In the genomic region with DNA sequence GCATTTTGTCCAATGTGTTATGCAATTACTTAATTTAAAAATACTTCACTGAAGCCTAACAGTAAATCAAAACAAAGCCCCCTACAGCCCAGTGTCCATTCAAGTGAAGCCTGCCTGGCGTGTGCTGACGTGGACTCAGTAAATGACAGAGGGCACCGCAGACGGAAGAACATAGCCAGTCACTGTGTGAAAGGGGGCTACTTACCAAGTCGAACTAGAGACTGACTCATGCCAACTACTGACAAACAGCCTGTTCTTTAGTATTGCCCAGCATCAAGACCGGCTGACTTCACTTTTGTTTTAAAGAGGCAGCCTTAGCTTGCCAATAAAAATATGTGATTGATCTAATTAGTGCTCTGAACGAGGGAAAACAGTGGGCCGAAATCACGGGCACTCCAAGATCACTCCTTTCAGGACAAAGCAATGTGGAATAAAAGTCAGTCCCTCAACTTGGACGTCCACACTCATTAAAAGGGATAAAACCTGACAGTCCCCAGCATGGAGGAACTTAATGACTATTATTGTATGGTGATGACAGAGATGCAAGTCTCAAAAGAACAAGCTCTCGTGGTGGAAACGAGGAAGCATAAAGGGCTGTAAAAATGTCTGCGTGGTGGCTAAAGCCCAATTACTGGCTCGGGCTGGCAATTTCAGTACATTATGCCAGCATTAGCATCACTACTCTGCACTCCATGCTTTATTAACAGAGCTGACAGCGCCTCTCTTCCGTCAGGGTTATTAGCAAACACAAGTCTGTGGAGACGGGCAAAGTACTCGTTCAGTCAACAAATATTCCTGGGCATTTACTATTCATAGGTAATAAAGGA, we compare ENCODE assay signal across 14 mouse cellular contexts. TPM values are rescaled to one million over a fixed set of nuclear protein-coding genes. Genes with fewer than 3 reads are reported as not detected.
DNase-seq lines count a peak whose midpoint lies in the region; ATAC-seq lines count a peak whose summit lies in the region.
"Had no signal": no experiment of that assay in that cellular context is flagged by ENCODE, and none has a peak within 500 bp of the region (broad histone marks: within the 10 kb centered on the region; RNA-seq: fewer than 3 reads in every experiment).

No protein-coding gene starts in this region.

- peak overlapping the region; percentile 26 for H3K4me2 ChIP-seq in limb, embryonic 12.5 days
- peak overlapping the region; percentile 31 for H3K4me2 ChIP-seq in forebrain, embryonic 12.5 days
- H3K4me2 ChIP-seq in intestine, embryonic 16.5 days (ENCODE audit: low read depth, low read length) = no peak overlapping the region
- H3K4me2 ChIP-seq in neural tube, embryonic 14.5 days (ENCODE audit: low read depth, low read length) = no peak overlapping the region; the same call in 1 of the 2 replicates
- H3K4me2 ChIP-seq: embryonic facial prominence, embryonic 13.5 days; hindbrain, embryonic 15.5 days had no signal

- no peaks in the 10 kb centered on the region for H3K36me3 ChIP-seq in limb, embryonic 12.5 days
- no peaks in the 10 kb centered on the region for H3K36me3 ChIP-seq in limb, embryonic 10.5 days
- no peaks in the 10 kb centered on the region for H3K36me3 ChIP-seq in forebrain, embryonic 12.5 days (replicated peaks)
- no peaks in the 10 kb centered on the region for H3K36me3 ChIP-seq in intestine, embryonic 16.5 days (ENCODE audit: control insufficient read depth, insufficient read depth, low read length)
- H3K36me3 ChIP-seq in neural tube, embryonic 14.5 days (ENCODE audit: control insufficient read depth, insufficient read depth, low read length) = no peaks in the 10 kb centered on the region
- H3K36me3 ChIP-seq: embryonic facial prominence, embryonic 13.5 days; hindbrain, embryonic 15.5 days had no signal

- H3K4me3 ChIP-seq in limb, embryonic 12.5 days (replicated peaks) = no peak overlapping the region
- H3K4me3 ChIP-seq in limb, embryonic 10.5 days = no peak overlapping the region
- no peak overlapping the region for H3K4me3 ChIP-seq in forebrain, embryonic 12.5 days (replicated peaks)
- H3K4me3 ChIP-seq in intestine, embryonic 16.5 days (ENCODE audit: low read length) = no peak overlapping the region
- H3K4me3 ChIP-seq in neural tube, embryonic 14.5 days (ENCODE audit: low read depth, low read length) = no peak overlapping the region
- H3K4me3 ChIP-seq: embryonic facial prominence, embryonic 13.5 days; hindbrain, embryonic 15.5 days had no signal

- H3K27me3 ChIP-seq in limb, embryonic 12.5 days = no peaks in the 10 kb centered on the region
- no peaks in the 10 kb centered on the region for H3K27me3 ChIP-seq in limb, embryonic 10.5 days (ENCODE audit: low read depth, poor library complexity, severe bottlenecking)
- no peaks in the 10 kb centered on the region; the same call in 1 of the 2 replicates for H3K27me3 ChIP-seq in forebrain, embryonic 12.5 days
- H3K27me3 ChIP-seq in intestine, embryonic 16.5 days (replicated peaks; ENCODE audit: control insufficient read depth, insufficient read depth, low read length) = no peaks in the 10 kb centered on the region
- no peaks in the 10 kb centered on the region for H3K27me3 ChIP-seq in neural tube, embryonic 14.5 days (ENCODE audit: control insufficient read depth, insufficient read depth, low read length)
- H3K27me3 ChIP-seq: embryonic facial prominence, embryonic 13.5 days; hindbrain, embryonic 15.5 days had no signal

- no peak overlapping the region for H3K27ac ChIP-seq in limb, embryonic 12.5 days
- no peak overlapping the region for H3K27ac ChIP-seq in limb, embryonic 10.5 days
- H3K27ac ChIP-seq in forebrain, embryonic 12.5 days = peak overlapping the region; percentile 65
- no peak overlapping the region for H3K27ac ChIP-seq in intestine, embryonic 16.5 days (ENCODE audit: low read length)
- H3K27ac ChIP-seq in neural tube, embryonic 14.5 days (ENCODE audit: low read depth, low read length) = no peak overlapping the region; the same call in 1 of the 2 replicates
- H3K27ac ChIP-seq: embryonic facial prominence, embryonic 13.5 days; hindbrain, embryonic 15.5 days; macrophage had no signal

- H3K9ac ChIP-seq in limb, embryonic 12.5 days (replicated peaks) = no peak overlapping the region
- H3K9ac ChIP-seq in forebrain, embryonic 12.5 days = no peak overlapping the region
- H3K9ac ChIP-seq in intestine, embryonic 16.5 days (ENCODE audit: low read depth, low read length) = no peak overlapping the region
- H3K9ac ChIP-seq in neural tube, embryonic 14.5 days (replicated peaks; ENCODE audit: low read depth, low read length) = no peak overlapping the region
- H3K9ac ChIP-seq: embryonic facial prominence, embryonic 13.5 days; hindbrain, embryonic 15.5 days had no signal

- H3K9me3 ChIP-seq in limb, embryonic 12.5 days = no peaks in the 10 kb centered on the region
- H3K9me3 ChIP-seq in limb, embryonic 10.5 days (replicated peaks) = no peaks in the 10 kb centered on the region
- no peaks in the 10 kb centered on the region for H3K9me3 ChIP-seq in forebrain, embryonic 12.5 days
- no peaks in the 10 kb centered on the region for H3K9me3 ChIP-seq in intestine, embryonic 16.5 days (ENCODE audit: control insufficient read depth, low read length)
- H3K9me3 ChIP-seq in neural tube, embryonic 14.5 days (ENCODE audit: control insufficient read depth, low read length) = no peaks in the 10 kb centered on the region
- H3K9me3 ChIP-seq: embryonic facial prominence, embryonic 13.5 days; hindbrain, embryonic 15.5 days had no signal

- H3K4me1 ChIP-seq in limb, embryonic 12.5 days (replicated peaks) = peaks cover 17% of the 10 kb centered on the region
- peaks cover 18% of the 10 kb centered on the region for H3K4me1 ChIP-seq in limb, embryonic 10.5 days
- peaks cover 14% of the 10 kb centered on the region for H3K4me1 ChIP-seq in forebrain, embryonic 12.5 days
- 0 out of 2 replicates have a peak, but pooled peaks cover 7% of the 10 kb centered on the region for H3K4me1 ChIP-seq in intestine, embryonic 16.5 days (ENCODE audit: control insufficient read depth, insufficient read depth, low read length)
- H3K4me1 ChIP-seq in neural tube, embryonic 14.5 days (ENCODE audit: control insufficient read depth, insufficient read depth, low read length) = peaks cover 2% of the 10 kb centered on the region; the same call in 1 of the 2 replicates

- no peak for DNase-seq in limb, embryonic 10.5 days (ENCODE audit: low spot score)
- no peak for DNase-seq in frontal cortex, postnatal 25 days (ENCODE audit: low spot score in 2 of 2)
- DNase-seq in right cerebral cortex, postnatal 25 days = no peak
- DNase-seq: adrenal gland, postnatal 14 days; B cell, adult 2 months; gastrocnemius, postnatal 36 days had no signal

- ATAC-seq in limb, embryonic 12.5 days (ENCODE audit: insufficient number of reproducible peaks, insufficient read depth, low FRiP score, low TSS enrichment, low read depth) = no peak
- ATAC-seq in forebrain, embryonic 12.5 days (ENCODE audit: low FRiP score) = peak; percentile 77
- peak; percentile 91 for ATAC-seq in intestine, embryonic 16.5 days
- ATAC-seq in neural tube, embryonic 14.5 days (ENCODE audit: low read depth) = peak; percentile 58; the same call in 1 of the 2 replicates
- ATAC-seq in CD4-positive, CD25-positive, alpha-beta regulatory T cell, adult 4 months = no peak

- WGBS in limb, embryonic 12.5 days = 34% methylated on average over 18 of the region's 18 CpGs
- 58% methylated on average over 18 of the region's 18 CpGs for WGBS in limb, embryonic 10.5 days
- WGBS in forebrain, embryonic 12.5 days = 19% methylated on average over 18 of the region's 18 CpGs
- WGBS in intestine, embryonic 16.5 days = 62% methylated on average over 18 of the region's 18 CpGs
- 29% methylated on average over 18 of the region's 18 CpGs for WGBS in neural tube, embryonic 14.5 days

RNA-seq across cellular contexts. Expression of gene Fam160a1, which starts 52.9 kb away (rescaled TPM):
- polyA plus RNA-seq in limb, embryonic 12.5 days (2016; fragmentation: Nextera tagmentation; extraction: Ambion mirVana) = 2.1 and 2.3 TPM in 2 replicates
- 0.51 and 1.5 TPM in 2 replicates for polyA plus RNA-seq in limb, embryonic 10.5 days (2016; fragmentation: Nextera tagmentation; extraction: Ambion mirVana)
- 0.58 and 0.59 TPM in 2 replicates for polyA plus RNA-seq in forebrain, embryonic 12.5 days (2016; fragmentation: Nextera tagmentation; extraction: Ambion mirVana)
- 3.5 and 3.8 TPM in 2 replicates for polyA plus RNA-seq in intestine, embryonic 16.5 days (2015; fragmentation: Nextera tagmentation; extraction: Ambion mirVana)
- polyA plus RNA-seq in neural tube, embryonic 14.5 days (2014; fragmentation: Nextera tagmentation; extraction: Ambion mirVana) = 0.16 and 0.22 TPM in 2 replicates
- 1 to 10 TPM; 3.8 to 8.0 TPM for polyA plus RNA-seq in CD4-positive, CD25-positive, alpha-beta regulatory T cell, adult 4 months (2017; shearing (Covaris generic))
- polyA plus RNA-seq: macrophage had no signal

Comparison
In these comparisons a context has a peak if more than half of its experiments do, and no peak if none do; other contexts are left out.
1. ATAC-seq: peak in forebrain, embryonic 12.5 days (single experiment), intestine, embryonic 16.5 days (single experiment) and neural tube, embryonic 14.5 days (single experiment); none in limb, embryonic 12.5 days (single experiment) and CD4-positive, CD25-positive, alpha-beta regulatory T cell, adult 4 months (single experiment).
2. H3K4me2 ChIP-seq: peak in limb, embryonic 12.5 days (single experiment) and forebrain, embryonic 12.5 days (single experiment); none in intestine, embryonic 16.5 days (single experiment) and neural tube, embryonic 14.5 days (single experiment).